8 mouse cellular contexts compared by ENCODE assay signal in genomic region chr19:46350168-46350932, GRCm38 (mm10). TPM values are rescaled to one million over a fixed set of nuclear protein-coding genes. Genes with fewer than 3 reads are reported as not detected.
A peak's percentile ranks its signal among the peaks of the same experiment; 100 is the strongest.
DNase-seq lines count a peak whose midpoint lies in the region; ATAC-seq and TF ChIP-seq lines count a peak whose summit lies in the region.

TSS of gene 2310034G01Rik (minus strand) at chr19:46350302.

- no peak within 1 kb of the TSS for H3K27ac ChIP-seq in spleen, adult 2 months (ENCODE audit: insufficient read depth, low read length)
- peak within 1 kb of the TSS; percentile 93 for H3K27ac ChIP-seq in forebrain, embryonic 15.5 days (replicated peaks)
- peak within 1 kb of the TSS; percentile 30; the same call in 1 of the 2 replicates for H3K27ac ChIP-seq in liver, embryonic 15.5 days (replicated peaks)
- H3K27ac ChIP-seq in olfactory bulb, adult 2 months (ENCODE audit: insufficient read depth, low read depth, low read length), result peak within 1 kb of the TSS; percentile 18

- no peak for ATAC-seq in forebrain, embryonic 15.5 days (replicated peaks)
- ATAC-seq in liver, embryonic 15.5 days (ENCODE audit: insufficient read depth), result no peak

- peaks cover 6% of the 10 kb centered on the region for H3K4me1 ChIP-seq in spleen, adult 2 months (ENCODE audit: control insufficient read depth, insufficient read depth, insufficient read length)
- H3K4me1 ChIP-seq in forebrain, embryonic 15.5 days, result peaks cover 19% of the 10 kb centered on the region
- H3K4me1 ChIP-seq in liver, embryonic 15.5 days (replicated peaks), result peaks cover 48% of the 10 kb centered on the region
- H3K4me1 ChIP-seq in olfactory bulb, adult 2 months (ENCODE audit: control insufficient read depth, insufficient read depth, low read length), result peaks cover 8% of the 10 kb centered on the region; the same call in 1 of the 2 replicates

- H3K4me2 ChIP-seq in forebrain, embryonic 15.5 days (replicated peaks), result peak within 1 kb of the TSS; percentile 90
- peak within 1 kb of the TSS; percentile 95 for H3K4me2 ChIP-seq in liver, embryonic 15.5 days

- H3K9me3 ChIP-seq in forebrain, embryonic 15.5 days, result no peaks in the 10 kb centered on the region
- H3K9me3 ChIP-seq in liver, embryonic 15.5 days (replicated peaks), result no peaks in the 10 kb centered on the region

- TF ChIP-seq POLR2A in spleen, adult 2 months (IDR thresholded peaks at IDR 0.05; ENCODE audit: low read depth, low read length), result no peak
- TF ChIP-seq POLR2A in olfactory bulb, adult 2 months (IDR thresholded peaks at IDR 0.05; ENCODE audit: insufficient read depth, low read depth, low read length), result no peak

- H3K9ac ChIP-seq in forebrain, embryonic 15.5 days (replicated peaks), result peak within 1 kb of the TSS; percentile 92
- peak within 1 kb of the TSS; percentile 57 for H3K9ac ChIP-seq in liver, embryonic 15.5 days

- no peak for DNase-seq in spleen, adult 2 months (ENCODE audit: low read depth in 1 of 2, low spot score in 2 of 2)
- no peak for DNase-seq in spleen, postnatal 14 days (ENCODE audit: low spot score in 2 of 2)
- DNase-seq in right cerebral cortex, postnatal 14 days, result no peak
- no peak for DNase-seq in gastrocnemius, adult 18-20 months (ENCODE audit: low spot score)
- no peak for DNase-seq in right cerebral cortex, adult 18-20 months

- peak within 1 kb of the TSS; percentile 75 for H3K4me3 ChIP-seq in spleen, adult 2 months (ENCODE audit: extremely low read depth, insufficient read depth, insufficient read length)
- peak within 1 kb of the TSS; percentile 75 for H3K4me3 ChIP-seq in forebrain, embryonic 15.5 days
- peak within 1 kb of the TSS; percentile 65 for H3K4me3 ChIP-seq in liver, embryonic 15.5 days (replicated peaks)
- peak within 1 kb of the TSS; percentile 54 for H3K4me3 ChIP-seq in olfactory bulb, adult 2 months (ENCODE audit: insufficient read depth, low read depth, low read length)

- no peak for TF ChIP-seq CTCF in spleen, adult 2 months (IDR thresholded peaks at IDR 0.05; ENCODE audit: extremely low read depth, insufficient read depth, insufficient read length, insufficient replicate concordance)
- no peak for TF ChIP-seq CTCF in olfactory bulb, adult 2 months (IDR thresholded peaks at IDR 0.05; ENCODE audit: insufficient read depth, low read depth, low read length)

- no peaks in the 10 kb centered on the region for H3K36me3 ChIP-seq in spleen, adult 2 months (ENCODE audit: control insufficient read depth, insufficient read depth, low read length)
- no peaks in the 10 kb centered on the region for H3K36me3 ChIP-seq in forebrain, embryonic 15.5 days
- no peaks in the 10 kb centered on the region for H3K36me3 ChIP-seq in liver, embryonic 15.5 days (replicated peaks)

- H3K27me3 ChIP-seq in spleen, adult 2 months (ENCODE audit: control insufficient read depth, insufficient read depth, low read length), result peaks cover 5% of the 10 kb centered on the region; the same call in 1 of the 2 replicates
- H3K27me3 ChIP-seq in forebrain, embryonic 15.5 days, result 0 out of 2 replicates have a peak, but pooled peaks cover 7% of the 10 kb centered on the region
- H3K27me3 ChIP-seq in liver, embryonic 15.5 days, result peaks cover 29% of the 10 kb centered on the region

- WGBS in spleen, adult 2 months, result 69% methylated on average over 10 of the region's 10 CpGs
- 50% methylated on average over 10 of the region's 10 CpGs for WGBS in forebrain, embryonic 15.5 days
- 50% methylated on average over 10 of the region's 10 CpGs for WGBS in liver, embryonic 15.5 days (ENCODE audit: insufficient replicate concordance)
- WGBS in olfactory bulb, adult 2 months, result 57% methylated on average over 10 of the region's 10 CpGs

RNA-seq across cellular contexts. Expression of gene 2310034G01Rik, which starts in this region (rescaled TPM):
- polyA plus RNA-seq in spleen, adult 2 months (2012; rRNA removed), result 0.16 and 0.42 TPM in 2 replicates
- 2.5 and 2.6 TPM in 2 replicates for polyA plus RNA-seq in forebrain, embryonic 15.5 days (2015; fragmentation: Nextera tagmentation; extraction: Ambion mirVana)
- 0.22 and 0.46 TPM in 2 replicates for polyA plus RNA-seq in liver, embryonic 15.5 days (2015; fragmentation: Nextera tagmentation; extraction: Ambion mirVana)
- not detected in 2 replicates for polyA plus RNA-seq in olfactory bulb, adult 2 months (2012; ENCODE audit: insufficient read depth, insufficient read length, low replicate concordance, missing spikeins)
- total RNA-seq in gastrocnemius, adult 18-20 months (2021), result under 1 TPM; 0.27 to 0.43 TPM
